Mouse (Mus musculus) kidney, embryonic 14.5 days (tissue): ENCODE results near the gene Etv1. TPM values are rescaled to one million over a fixed set of nuclear protein-coding genes. Genes with fewer than 3 reads are reported as not detected.
A peak's percentile ranks its signal among the peaks of the same experiment; 100 is the strongest.

ENCODE experiments used
- ATAC-seq: fragments of 200-750 bp; cut with Nextera tagmentation; 2 replicates; pipeline ENCODE4 v1.8.0; 2017; ENCODE audit warnings: moderate number of reproducible peaks, mild to moderate bottlenecking, moderate TSS enrichment, moderate library complexity; ENCODE audit not compliant: low FRiP score, low TSS enrichment
- H3K27ac ChIP-seq: fragments of 300-500 bp; sonication (generic); 2 replicates; pipeline ENCODE4 v1.5.1; 2014; ENCODE audit warnings: low read depth, mild to moderate bottlenecking, low read length, moderate library complexity, mixed read lengths
- H3K27me3 ChIP-seq: fragments of 300-500 bp; sonication (generic); 2 replicates; pipeline ENCODE4 v1.6.1; 2014; ENCODE audit warnings: mild to moderate bottlenecking, low read length; ENCODE audit not compliant: control insufficient read depth, insufficient read depth
- H3K36me3 ChIP-seq: fragments of 300-500 bp; sonication (generic); 2 replicates; pipeline ENCODE4 v1.6.1; 2014; ENCODE audit warnings: low read length, mixed read lengths; ENCODE audit not compliant: control insufficient read depth, insufficient read depth
- H3K4me1 ChIP-seq: fragments of 300-500 bp; sonication (generic); 2 replicates; pipeline ENCODE4 v1.6.1; 2014; ENCODE audit warnings: low read length, mixed read lengths; ENCODE audit not compliant: control insufficient read depth, insufficient read depth
- H3K4me2 ChIP-seq: fragments of 300-500 bp; sonication (generic); replicated peaks from 2 replicates; pipeline ENCODE4 v1.6.1; 2014; ENCODE audit warnings: low read depth, mild to moderate bottlenecking, low read length
- H3K4me3 ChIP-seq: fragments of 300-500 bp; sonication (generic); 2 replicates; pipeline ENCODE4 v1.5.1; 2014; ENCODE audit warnings: mild to moderate bottlenecking, low read length
- H3K9ac ChIP-seq: fragments of 300-500 bp; sonication (generic); 2 replicates; pipeline ENCODE4 v1.6.1; 2014; ENCODE audit warnings: low read depth, mild to moderate bottlenecking, low read length, moderate library complexity
- H3K9me3 ChIP-seq: fragments of 300-500 bp; sonication (generic); 2 replicates; pipeline ENCODE4 v1.6.1; 2016; ENCODE audit warnings: low read length; ENCODE audit not compliant: control insufficient read depth
- WGBS: fragments of 180-500 bp; shearing (Covaris S2); extraction: QIAGEN DNeasy Blood & Tissue Kit; methylation state at CpG from one replicate; pipeline ENCODE4 v1.1.7; 2014; 5-methylcytosine and 5-hydroxymethylcytosine counted together
- polyA plus RNA-seq: library from polyadenylated mRNA; unstranded; fragments of >200 nt; fragmentation: Nextera tagmentation; extraction: Ambion mirVana; gene quantifications from 2 replicates; pipeline ENCODE4 v1.2.1, GENCODE M21; 2014

Gene Etv1
- 9.3 and 12.7 TPM in 2 replicates for polyA plus RNA-seq

DNA sequence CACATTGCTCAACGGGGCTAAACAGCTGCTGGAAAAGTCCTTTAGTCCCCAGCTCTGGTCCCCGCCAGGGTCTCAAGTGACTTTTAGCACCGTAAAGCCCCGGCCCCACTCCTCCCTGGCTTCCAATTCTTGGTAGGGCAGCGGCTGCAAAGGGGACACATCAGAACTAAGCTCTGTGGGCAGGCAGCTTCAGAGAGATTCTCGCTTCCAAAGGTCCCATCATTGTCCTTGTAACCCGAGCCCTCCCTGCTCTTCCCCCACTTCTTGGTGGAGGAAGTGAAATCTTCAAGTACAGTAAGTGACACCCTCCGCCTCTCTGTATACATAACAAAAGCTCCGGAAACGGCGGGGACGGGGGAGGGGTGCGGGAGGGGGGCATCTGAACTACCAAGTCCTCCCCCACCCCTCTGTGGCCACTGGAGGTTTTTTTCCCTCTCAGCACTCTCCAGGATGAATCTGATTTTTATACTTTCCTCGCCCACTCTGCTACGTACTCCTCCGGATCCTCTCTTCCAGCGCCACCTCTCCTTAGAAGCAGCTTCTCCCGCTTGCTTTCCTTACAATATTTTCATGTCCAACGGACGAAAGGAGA, at the start of gene Etv1:
Etv1 (plus strand) TSS at position 195 of the 592 bp plus-strand sequence.
- ATAC-seq: peak; percentile 79
- WGBS: under 1% methylated on average over 20 of the region's 20 CpGs
- H3K36me3 ChIP-seq: no peaks in the 10 kb centered on the region

DNA sequence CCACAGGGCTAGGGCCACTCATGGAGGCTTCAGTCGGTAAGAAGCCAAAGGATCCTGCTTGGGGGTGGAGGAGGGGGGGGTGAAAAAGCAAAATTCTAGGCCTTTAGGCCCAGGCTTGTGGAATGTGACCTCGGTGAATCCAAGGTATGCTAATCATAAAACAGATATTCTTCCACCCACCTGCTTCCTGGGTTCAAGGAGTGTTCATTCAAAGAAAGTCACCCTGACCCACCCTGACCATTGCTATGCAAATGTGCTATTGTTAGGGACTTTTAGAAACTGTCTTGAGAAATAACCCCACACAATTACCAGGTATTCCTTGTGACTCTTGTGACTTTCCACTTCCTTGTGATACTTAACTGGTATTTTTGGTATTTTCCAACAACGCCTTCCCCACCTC, 49.5 kb upstream of the Etv1 start:
- Histone ChIP-seq H3K9me3 (no peaks in the 10 kb centered on the region), H3K4me1 (no peaks in the 10 kb centered on the region), H3K36me3 (no peaks in the 10 kb centered on the region), H3K27me3 (no peaks in the 10 kb centered on the region), H3K9ac (no peak overlapping the region), H3K4me2 (no peak overlapping the region), H3K4me3 (no peak overlapping the region), H3K27ac (no peak overlapping the region)
- no peak for ATAC-seq
- WGBS: 84% methylated on average over 3 of the region's 3 CpGs

More for the DNA sequence above, at the start of gene Etv1:
- H3K9me3 ChIP-seq: no peaks in the 10 kb centered on the region
- no peaks in the 10 kb centered on the region for H3K4me1 ChIP-seq
- peak within 1 kb of the TSS; percentile 51 for H3K4me3 ChIP-seq
- H3K9ac ChIP-seq: peak within 1 kb of the TSS; percentile 61
- peak within 1 kb of the TSS; percentile 76 for H3K27ac ChIP-seq
- no peaks in the 10 kb centered on the region for H3K27me3 ChIP-seq
- peak within 1 kb of the TSS; percentile 82 for H3K4me2 ChIP-seq

DNA sequence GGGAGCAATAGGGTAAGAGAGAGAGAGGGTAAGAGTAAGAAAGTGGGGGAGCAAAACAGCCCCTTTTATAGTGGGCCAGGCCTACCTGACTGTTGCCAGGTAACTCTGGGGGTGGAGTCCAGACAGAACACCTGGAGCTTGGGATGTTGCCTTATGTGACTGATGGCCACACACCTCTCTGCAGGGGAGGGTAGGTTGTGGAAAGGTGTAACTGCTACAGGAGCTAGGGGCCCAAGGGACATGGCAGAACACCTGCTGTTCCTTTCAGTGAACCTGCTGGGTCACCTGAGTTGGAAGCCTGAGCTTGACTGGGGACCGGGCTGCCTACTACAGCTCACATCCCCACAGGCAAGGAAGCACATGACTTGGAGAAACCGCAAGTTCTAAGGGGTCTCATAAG, 48.4 kb upstream of the Etv1 start:
- Histone ChIP-seq H3K9me3 (no peaks in the 10 kb centered on the region), H3K27me3 (no peaks in the 10 kb centered on the region), H3K4me2 (no peak overlapping the region), H3K27ac (no peak overlapping the region), H3K4me3 (no peak overlapping the region), H3K9ac (no peak overlapping the region), H3K4me1 (no peaks in the 10 kb centered on the region), H3K36me3 (no peaks in the 10 kb centered on the region)
- ATAC-seq: no peak
- WGBS: 91% methylated on average over 2 of the region's 2 CpGs

DNA sequence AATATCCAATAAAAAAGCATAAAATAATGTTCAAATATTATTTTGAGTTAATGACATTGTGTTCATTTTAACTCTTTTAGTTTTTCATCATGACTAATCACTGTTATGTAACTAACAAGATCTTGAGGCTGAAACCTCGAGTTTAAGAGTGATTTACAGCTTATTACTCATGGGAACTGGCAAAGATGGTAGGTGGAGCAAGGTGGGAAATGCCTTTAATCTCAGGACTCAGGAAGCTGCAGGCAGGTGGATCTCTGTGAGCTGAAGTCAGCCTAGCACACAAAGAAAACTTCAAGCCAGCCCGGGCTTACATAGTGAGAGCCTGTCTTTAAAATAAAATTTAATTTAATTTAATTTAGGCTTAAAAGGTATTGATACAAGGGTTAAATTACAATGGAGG, 19.9 kb upstream of the Etv1 start:
- Histone ChIP-seq H3K9ac (no peak overlapping the region), H3K4me3 (no peak overlapping the region), H3K4me2 (no peak overlapping the region), H3K36me3 (no peaks in the 10 kb centered on the region), H3K9me3 (no peaks in the 10 kb centered on the region), H3K27ac (no peak overlapping the region), H3K4me1 (no peaks in the 10 kb centered on the region), H3K27me3 (no peaks in the 10 kb centered on the region)
- no peak for ATAC-seq
- WGBS: 36% methylated on average over 2 of the region's 2 CpGs

DNA sequence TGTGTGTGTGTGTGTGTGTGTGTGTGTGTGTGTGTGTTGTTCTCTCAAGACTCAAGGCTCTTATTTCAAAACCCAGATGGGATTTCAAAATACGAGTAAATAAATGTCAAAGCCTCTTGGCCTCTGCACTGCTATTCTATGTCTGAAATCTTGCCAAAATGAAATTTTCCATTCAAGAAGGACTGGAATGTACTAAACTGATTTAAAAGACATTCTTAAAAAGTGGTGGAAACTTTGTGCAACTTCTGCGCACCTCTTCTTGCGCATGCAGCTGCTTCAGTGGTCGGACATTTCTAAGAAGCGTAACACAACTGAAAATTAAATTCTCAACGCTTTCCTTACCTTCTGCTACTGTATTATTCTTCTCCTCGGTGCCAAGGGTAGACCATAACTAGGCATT, 1.9 kb upstream of the Etv1 start:
- WGBS: 80% methylated on average over 7 of the region's 7 CpGs
- no peak for ATAC-seq
- no peaks in the 10 kb centered on the region for H3K27me3 ChIP-seq
- H3K4me2 ChIP-seq: no peak overlapping the region
- H3K4me1 ChIP-seq: no peaks in the 10 kb centered on the region
- H3K36me3 ChIP-seq: no peaks in the 10 kb centered on the region
- no peak overlapping the region for H3K27ac ChIP-seq
- H3K4me3 ChIP-seq: no peak overlapping the region
- no peak overlapping the region for H3K9ac ChIP-seq
- H3K9me3 ChIP-seq: no peaks in the 10 kb centered on the region

DNA sequence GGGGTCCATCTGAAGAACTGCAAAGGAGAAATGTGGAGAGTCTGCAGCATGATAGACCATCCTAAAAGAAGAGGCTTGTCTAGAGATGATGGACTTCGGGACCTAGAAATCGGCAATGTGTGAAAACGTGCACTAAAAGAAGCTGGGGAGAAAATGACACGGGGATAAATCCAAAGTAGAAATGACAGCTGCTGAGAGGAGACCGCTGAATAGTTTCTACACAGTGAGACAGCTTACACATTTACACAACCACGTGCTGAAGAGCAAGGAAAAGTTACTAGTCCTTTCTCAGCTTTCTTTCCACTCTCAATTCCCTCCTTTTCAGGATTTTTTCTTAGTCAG, 1.3 kb upstream of the Etv1 start:
- Histone ChIP-seq H3K36me3 (no peaks in the 10 kb centered on the region), H3K4me3 (peak overlapping the region; percentile 51), H3K9ac (no peak overlapping the region), H3K4me2 (peak overlapping the region; percentile 82), H3K9me3 (no peaks in the 10 kb centered on the region), H3K27ac (no peak overlapping the region), H3K27me3 (no peaks in the 10 kb centered on the region), H3K4me1 (no peaks in the 10 kb centered on the region)
- no peak for ATAC-seq
- 9% methylated on average over 6 of the region's 6 CpGs for WGBS

DNA sequence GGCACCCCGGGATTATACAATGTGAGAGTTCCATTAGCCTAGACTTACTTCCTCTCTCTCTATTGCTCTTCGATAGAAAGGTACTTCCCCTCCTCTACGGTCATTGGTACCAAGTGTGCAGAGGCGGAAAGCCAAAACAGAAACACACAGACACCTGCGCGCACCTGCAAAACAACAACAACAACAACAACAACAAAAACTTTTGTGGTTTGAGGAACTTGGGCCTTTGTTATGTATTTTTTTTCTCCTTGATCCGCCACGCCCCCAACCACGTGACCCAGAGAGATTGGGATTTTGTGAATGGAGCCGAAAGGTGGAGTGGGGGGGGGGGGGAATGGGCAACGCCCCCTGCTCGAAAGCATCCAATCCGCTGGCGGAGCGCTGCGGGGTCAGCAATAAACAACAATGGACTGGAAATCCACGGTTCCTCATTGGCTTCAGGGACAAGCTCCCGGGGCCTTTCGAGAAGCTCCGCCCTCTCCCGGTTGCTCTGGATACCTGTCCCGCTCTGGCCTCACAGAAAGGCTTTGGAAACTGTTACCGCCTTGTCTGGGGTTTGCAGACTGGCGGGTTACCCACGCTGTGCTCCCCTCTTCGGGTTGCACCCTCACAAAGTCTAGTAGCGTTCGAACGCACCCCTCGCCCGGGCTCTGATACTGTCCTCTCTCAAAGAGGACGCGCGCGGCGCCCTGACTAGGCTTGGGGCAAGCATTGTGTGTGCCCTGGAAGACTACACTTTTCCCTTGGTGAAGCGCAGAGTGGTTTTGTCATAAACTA, 693 bp upstream of the Etv1 start:
- Histone ChIP-seq H3K27ac (peak overlapping the region; percentile 76), H3K9ac (peak overlapping the region; percentile 61), H3K4me1 (no peaks in the 10 kb centered on the region), H3K4me3 (peak overlapping the region; percentile 51), H3K4me2 (peak overlapping the region; percentile 82), H3K9me3 (no peaks in the 10 kb centered on the region), H3K36me3 (no peaks in the 10 kb centered on the region), H3K27me3 (no peaks in the 10 kb centered on the region)
- WGBS: under 1% methylated on average over 36 of the region's 37 CpGs
- peak; percentile 97 for ATAC-seq

DNA sequence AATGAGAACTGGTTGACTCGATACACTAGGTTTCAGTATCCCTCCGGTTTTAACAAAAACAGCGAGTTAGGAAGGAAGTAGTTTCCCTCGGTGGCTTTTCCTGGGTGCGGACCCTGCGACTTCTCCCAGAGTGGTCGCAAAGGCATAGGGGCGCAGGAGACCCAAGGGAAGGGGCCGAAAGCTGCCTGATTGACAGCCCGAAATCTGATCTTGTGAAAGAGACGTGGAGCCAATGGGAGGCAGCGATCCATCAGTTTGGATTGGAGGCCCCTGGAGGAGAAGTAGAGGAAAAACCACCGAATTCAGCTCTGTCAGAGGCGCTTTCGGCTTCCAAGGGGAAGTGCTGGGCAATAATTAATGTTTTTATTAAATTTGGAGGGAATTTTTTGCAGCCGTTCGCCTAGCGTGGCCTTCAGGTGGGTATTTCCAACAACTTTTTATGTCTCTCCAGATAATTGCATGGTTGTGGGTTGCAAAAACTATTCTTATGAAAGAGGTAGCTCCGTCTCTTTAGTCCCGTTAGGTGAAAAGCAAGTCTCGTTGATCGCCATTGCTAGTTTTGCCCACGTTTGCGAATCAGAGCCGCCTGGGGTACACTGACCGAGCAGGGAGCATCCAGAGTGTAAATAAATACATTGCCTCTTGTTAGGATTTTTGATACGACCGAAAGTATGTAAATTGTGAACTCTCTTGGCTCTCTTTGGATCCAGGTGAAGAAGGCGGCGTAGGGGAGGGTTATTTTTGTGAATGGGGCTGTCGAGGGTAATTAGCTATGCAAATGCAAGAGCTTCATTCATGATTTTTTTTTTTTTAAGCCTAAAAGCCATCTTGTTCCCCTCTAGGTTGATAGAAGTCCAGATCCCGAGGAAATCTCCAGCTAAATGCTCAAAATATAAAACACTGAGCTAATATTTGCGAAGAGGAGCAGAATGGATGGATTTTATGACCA, 1.1 kb downstream of the Etv1 start:
- Histone ChIP-seq H3K4me2 (peak overlapping the region; percentile 82), H3K9me3 (no peaks in the 10 kb centered on the region), H3K27ac (peak overlapping the region; percentile 76), H3K9ac (peak overlapping the region; percentile 61), H3K27me3 (no peaks in the 10 kb centered on the region), H3K4me3 (peak overlapping the region; percentile 51), H3K36me3 (no peaks in the 10 kb centered on the region), H3K4me1 (no peaks in the 10 kb centered on the region)
- ATAC-seq: peak; percentile 34; the same call in 1 of the 2 replicates
- WGBS: under 1% methylated on average over 33 of the region's 33 CpGs
